Mouse (Mus musculus): Measurements from ENCODE around the gene Chrne.

Gene Chrne

DNA sequence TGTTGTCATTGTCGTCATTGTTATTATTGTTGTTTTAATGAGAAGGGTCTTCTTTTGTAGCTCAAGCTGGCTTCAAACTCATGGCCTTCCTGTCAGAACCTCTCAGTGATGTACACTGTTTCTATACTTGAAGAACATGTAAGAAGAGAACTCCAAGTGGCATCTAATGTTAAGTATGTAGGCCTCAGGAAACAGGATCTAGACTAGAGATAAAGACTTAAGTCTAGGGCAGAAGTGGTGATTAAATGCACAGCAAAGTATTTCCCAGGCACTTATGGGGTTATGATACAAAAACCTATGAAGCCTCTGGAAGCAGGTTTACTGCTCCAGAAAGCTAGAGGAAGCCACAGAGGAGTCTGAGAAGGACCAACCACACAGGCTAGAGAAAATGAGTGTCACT is 19.3 kb upstream of the Chrne start:
- in situ Hi-C loops (cut with MboI, MseI): loop anchor here in 1 of 2 experiments (25.0 kb wide), 1 partner anchor 124 kb away; the partner anchor contains the start of gene Zfp3

DNA sequence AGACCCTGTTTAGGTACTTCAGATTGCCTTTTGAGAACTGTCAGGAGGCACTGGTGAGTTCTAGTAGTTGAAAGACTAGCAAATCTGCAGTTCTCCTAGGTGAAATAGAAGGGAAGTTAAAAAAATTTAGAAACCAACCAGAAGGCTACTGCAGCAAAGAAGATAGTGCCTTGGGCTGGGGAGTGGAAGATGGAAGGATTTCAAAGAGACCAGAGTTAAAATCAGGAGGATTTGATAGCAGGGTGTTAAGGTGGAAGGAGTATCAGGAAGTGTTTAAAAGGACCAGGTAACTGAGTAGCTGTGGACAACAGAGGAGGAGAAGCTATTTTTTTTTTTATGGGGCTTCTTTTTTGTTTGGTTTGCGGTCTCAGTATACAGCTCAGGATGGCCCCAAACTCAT is 18.7 kb upstream of the Chrne start:
- in situ Hi-C loops (cut with MboI, MseI): loop anchor here in 1 of 2 experiments (25.0 kb wide), 1 partner anchor 125 kb away; the partner anchor contains the start of gene Zfp3

DNA sequence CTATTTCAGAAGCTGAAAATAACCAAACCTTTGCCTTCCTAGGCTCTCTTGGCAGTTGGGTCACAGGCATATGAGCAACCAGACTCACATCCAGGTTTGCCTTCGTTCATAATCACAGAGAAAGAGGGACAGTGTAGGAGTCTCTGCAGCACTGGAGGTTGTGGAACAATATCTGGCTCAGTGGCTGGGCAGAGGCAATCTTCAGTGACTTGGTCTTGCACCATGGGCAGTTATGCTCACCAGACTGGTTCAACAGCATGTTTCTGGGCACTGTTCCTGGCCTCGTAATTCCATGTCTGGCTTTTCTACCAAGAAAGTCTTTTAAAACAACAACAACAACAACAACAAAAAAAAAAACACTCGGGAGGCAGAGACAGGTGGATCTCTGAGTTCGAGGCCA is 16.6 kb upstream of the Chrne start:
- in situ Hi-C loops (cut with MboI, MseI): loop anchor here in 1 of 2 experiments (25.0 kb wide), 1 partner anchor 127 kb away; the partner anchor contains the start of gene Zfp3

DNA sequence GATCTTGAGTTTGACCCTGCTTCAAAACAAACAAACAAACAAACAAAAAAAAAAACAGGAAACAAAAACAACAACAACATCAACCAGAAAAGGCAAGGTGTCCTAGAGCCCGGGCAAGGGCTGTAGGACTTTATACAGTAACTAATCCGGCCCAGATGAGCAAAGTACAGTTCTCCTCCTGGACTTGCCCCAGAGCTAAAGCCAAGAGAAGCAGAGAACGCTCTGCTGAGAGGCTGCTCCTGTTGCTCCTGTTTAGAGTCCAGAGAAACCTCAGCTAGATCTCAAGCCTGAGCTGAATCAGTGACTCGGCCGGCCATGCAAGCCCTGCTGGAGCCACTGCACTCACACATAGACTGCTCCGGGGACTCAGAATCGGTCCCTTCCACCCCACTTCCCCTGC is 11.1 kb upstream of the Chrne start:
- in situ Hi-C loops (cut with MboI, MseI): loop anchor here in 1 of 2 experiments (25.0 kb wide), 1 partner anchor 132 kb away; the partner anchor contains the start of gene Zfp3

- in situ Hi-C loops (cut with MboI, MseI): loop anchor here in 1 of 2 experiments (25.0 kb wide), 1 partner anchor 133 kb away; the partner anchor contains the start of gene Zfp3
These were observed 10.5 kb upstream of the Chrne start for GRCm38 (mm10) chr11:70629557-70629956.

- in situ Hi-C loops (cut with MboI, MseI): loop anchor here in 1 of 2 experiments (25.0 kb wide), 1 partner anchor 134 kb away; the partner anchor contains the start of gene Zfp3
These were observed 9.4 kb upstream of the Chrne start for GRCm38 (mm10) chr11:70628431-70628830.

- in situ Hi-C loops (cut with MboI, MseI): loop anchor here in 1 of 2 experiments (25.0 kb wide), 1 partner anchor 135 kb away; the partner anchor contains the start of gene Zfp3
These were observed 7.9 kb upstream of the Chrne start for GRCm38 (mm10) chr11:70626877-70627276.

DNA sequence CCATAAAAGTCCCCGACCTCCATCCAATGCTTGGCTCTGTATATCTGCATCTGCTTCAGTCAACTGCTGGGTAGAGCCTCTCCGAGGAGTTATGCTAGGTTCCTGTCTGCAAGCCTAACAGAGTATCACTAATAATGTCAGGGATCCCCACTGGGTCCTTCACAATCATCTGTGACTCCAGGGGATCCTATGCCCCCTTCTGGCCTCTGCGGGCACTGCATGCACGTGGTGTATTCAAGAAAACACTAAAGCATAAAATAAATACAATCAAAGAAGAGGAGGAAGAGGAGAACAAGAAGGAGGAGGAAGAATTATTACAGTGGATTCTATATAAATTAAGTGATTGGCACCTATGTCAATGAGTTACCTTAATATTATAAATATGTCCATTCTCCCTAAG is 6.5 kb upstream of the Chrne start:
- in situ Hi-C loops (cut with MboI, MseI): loop anchor here in 1 of 2 experiments (25.0 kb wide), 1 partner anchor 137 kb away; the partner anchor contains the start of gene Zfp3

GRCm38 (mm10) chr11:70623053-70623742 is 4.2 kb upstream of the Chrne start:
- in situ Hi-C loops (cut with MboI, MseI): no loop called here

DNA sequence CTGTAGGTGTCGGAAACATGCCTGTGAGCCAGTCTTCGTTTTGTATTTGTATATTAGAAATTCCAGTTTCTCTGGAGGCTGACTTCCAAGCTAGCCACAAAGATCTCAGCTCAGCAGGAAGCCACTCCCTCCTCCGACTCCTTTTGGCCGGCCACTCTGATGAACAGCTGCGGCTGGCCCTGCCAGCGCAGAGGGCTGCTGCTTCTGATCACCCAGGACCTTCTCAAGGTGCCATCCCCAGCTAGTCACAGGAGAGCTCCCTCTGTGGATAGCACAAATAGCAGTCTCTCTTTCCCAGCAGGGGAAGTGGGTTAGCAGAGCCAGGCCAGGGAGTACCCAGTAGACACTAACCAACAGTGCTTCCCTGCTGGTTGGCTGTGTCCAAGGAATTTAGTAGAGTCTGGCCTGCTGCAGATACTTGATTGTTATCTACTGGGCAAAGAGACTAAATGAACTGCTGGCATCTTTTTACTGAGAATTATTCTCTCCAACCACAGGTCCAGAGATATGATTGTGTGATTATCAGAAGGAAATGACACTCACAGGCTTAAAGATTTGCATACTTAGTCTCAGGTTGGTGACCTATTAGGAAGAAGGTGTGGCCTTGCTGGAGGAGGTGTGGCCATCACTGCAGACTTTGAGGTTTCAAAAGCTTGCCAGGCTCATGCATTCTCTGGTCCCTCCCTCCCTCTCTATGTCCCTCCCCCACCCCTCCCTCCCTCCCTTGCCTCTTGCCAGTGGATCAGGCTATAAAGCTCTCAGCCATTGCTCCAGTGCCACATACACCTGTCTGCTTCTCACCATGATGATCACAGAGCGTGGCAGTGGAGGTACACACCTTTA is 3.2 kb upstream of the Chrne start:
- in situ Hi-C loops (cut with MboI, MseI): no loop called here

- in situ Hi-C loops (cut with MboI, MseI): loop anchor here (5.0 kb wide), 2 partner anchors 137 to 178 kb away; no protein-coding TSS in a partner anchor
These were observed 3.4 kb downstream of the Chrne start, which contains the start of gene 4930544D05Rik for GRCm38 (mm10) chr11:70615516-70616093. Gene 4930544D05Rik, plus strand, starts transcription at chr11:70615848.

DNA sequence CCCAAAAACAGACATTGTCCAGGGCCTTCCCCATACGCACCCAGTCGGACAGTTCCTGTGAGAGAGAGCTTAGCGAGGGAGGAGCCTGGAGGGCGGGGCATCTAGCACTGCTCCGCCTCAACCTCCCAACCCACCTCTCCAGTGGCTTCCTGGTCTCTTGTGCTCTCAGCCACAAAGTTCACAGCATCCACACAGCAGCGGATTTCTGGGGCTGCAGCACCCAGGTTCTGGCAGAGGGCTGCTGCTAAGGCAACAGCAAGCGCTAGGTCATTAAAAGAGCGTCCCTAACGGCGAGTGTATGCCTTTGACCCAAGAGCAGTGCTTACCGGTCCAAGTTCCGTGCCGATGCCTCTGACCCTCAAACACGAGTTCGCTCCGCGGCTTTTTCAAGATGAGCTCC is 3.9 kb downstream of the Chrne start:
- in situ Hi-C loops (cut with MboI, MseI): loop anchor here (5.0 kb wide), 2 partner anchors 137 to 178 kb away; no protein-coding TSS in a partner anchor

- in situ Hi-C loops (cut with MboI, MseI): loop anchor here in 1 of 2 experiments (5.0 kb wide), 1 partner anchor 70 kb away; the partner anchor contains the start of gene Pld2
These were observed 6.5 kb downstream of the Chrne start for GRCm38 (mm10) chr11:70612505-70612904.

GRCm38 (mm10) chr11:70610752-70611151 is 8.3 kb downstream of the Chrne start:
- in situ Hi-C loops (cut with MboI, MseI): loop anchor here in 1 of 2 experiments (5.0 kb wide), 1 partner anchor 68 kb away; the partner anchor contains the start of gene Pld2

GRCm38 (mm10) chr11:70608381-70609066 is 10.5 kb downstream of the Chrne start:
- in situ Hi-C loops (cut with MboI, MseI): loop anchor here in 1 of 2 experiments (5.0 kb wide), 2 partner anchors 66 to 196 kb away; partner anchors contain the start of genes Pelp1 and Pld2

DNA sequence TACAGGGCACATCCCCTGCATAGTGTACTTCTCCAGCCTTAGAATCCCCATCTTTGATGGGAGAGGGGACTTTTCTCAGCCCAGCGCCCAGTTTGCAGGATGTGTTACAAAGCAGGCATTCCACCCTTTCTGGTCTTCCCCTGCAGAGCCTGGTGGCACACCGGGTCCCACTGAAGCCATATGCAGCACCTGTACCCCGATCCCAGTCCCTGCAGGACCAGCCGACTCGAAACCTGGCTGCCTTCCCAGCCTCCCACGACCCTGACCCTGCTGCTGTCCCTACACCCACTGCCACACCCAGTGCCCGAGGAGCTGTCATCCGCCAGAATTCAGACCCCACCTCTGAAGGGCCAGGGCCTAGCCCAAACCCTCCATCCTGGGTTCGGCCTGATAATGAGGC is 11.4 kb downstream of the Chrne start:
- in situ Hi-C loops (cut with MboI, MseI): loop anchor here in 1 of 2 experiments (5.0 kb wide), 2 partner anchors 65 to 195 kb away; partner anchors contain the start of genes Pelp1 and Pld2

DNA sequence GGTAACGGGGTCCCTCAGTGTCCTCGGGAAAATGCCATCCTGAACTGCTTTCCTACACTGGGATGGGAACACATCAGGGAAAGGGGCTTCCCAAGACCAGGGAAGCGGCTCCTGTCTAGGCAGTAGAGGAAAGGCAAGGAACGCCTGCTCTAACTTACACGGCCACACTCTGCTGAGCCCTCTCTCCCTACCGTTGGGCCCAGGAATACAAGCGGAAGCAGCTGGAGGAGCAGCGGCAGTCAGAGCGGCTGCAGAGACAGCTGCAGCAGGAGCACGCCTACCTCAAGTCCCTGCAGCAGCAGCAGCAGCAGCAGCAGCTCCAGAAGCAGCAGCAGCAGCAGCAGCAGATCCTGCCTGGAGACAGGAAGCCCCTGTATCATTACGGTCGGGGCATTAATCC is 12.3 kb downstream of the Chrne start:
- in situ Hi-C loops (cut with MboI, MseI): loop anchor here in 1 of 2 experiments (5.0 kb wide), 2 partner anchors 64 to 194 kb away; partner anchors contain the start of genes Pelp1 and Pld2

GRCm38 (mm10) chr11:70605024-70605566 is 13.9 kb downstream of the Chrne start:
- in situ Hi-C loops (cut with MboI, MseI): loop anchor here in 1 of 2 experiments (5.0 kb wide), 2 partner anchors 63 to 193 kb away; partner anchors contain the start of genes Pelp1 and Pld2

DNA sequence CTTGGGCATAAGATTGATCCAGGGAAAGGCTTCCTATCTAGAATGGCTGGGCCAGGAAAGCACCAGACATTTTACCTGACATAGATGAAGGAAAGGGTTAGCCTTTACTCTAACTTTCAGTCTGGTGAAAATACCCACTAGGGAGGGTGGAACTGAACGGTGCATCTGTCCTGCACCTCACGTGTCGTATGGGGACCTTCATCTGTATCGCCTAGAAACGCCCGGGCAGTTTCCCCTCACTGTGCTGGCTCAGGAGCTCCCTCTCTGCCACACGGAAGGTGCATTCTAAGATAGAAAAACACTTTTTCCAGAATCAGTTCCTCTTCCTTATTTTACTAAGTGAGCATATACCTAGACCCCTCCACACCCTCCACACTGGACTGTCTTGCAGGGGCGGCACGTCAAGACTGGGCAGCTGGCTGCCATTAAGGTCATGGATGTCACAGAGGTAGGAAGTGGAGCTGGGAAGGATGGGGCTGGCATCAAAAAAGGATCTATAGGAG is 20.5 kb downstream of the Chrne start:
- in situ Hi-C loops (cut with MboI, MseI): no loop called here

DNA sequence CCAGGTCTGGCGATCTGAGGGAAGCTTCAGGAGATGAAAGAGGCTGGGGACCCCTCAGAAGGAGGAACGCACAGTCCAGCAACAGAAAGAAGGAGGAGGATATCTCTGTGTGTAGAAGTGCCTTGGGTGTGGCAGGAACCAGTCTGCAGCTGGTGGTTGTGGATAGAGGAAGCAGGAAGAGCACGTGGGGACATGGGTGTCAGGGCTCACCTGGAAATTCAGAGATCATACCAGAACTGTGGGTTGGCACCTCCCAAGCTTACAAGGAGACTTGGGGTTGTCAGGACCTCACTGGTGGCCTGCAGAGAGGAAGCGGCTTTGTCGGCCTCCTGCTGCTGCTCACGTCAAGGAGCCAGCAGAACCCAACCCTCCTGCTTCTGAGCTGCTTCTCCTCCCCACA is 21.7 kb downstream of the Chrne start:
- in situ Hi-C loops (cut with MboI, MseI): no loop called here
